ENCODE assay signal across 32 mouse cellular contexts in genomic region chr3:82809769-82810168, GRCm38 (mm10).
"Had no signal": no experiment of that assay in that cellular context is flagged by ENCODE, and none has a peak within 500 bp of the region (broad histone marks: within the 10 kb centered on the region; RNA-seq: fewer than 3 reads in every experiment).

No protein-coding gene starts in this region.

- H3K4me2 ChIP-seq: limb, embryonic 12.5 days; limb, embryonic 13.5 days; limb, embryonic 15.5 days; liver, embryonic 11.5 days; liver, embryonic 12.5 days; liver, embryonic 13.5 days; liver, embryonic 15.5 days; lung, embryonic 14.5 days; lung, embryonic 15.5 days; midbrain, embryonic 11.5 days; midbrain, embryonic 12.5 days; midbrain, embryonic 13.5 days; midbrain, embryonic 15.5 days; neural tube, embryonic 12.5 days had no signal

- ATAC-seq: liver, embryonic 12.5 days; liver, postnatal 0 days; lung, postnatal 0 days; midbrain, embryonic 13.5 days; midbrain, embryonic 15.5 days; midbrain, embryonic 16.5 days had no signal

- H3K4me3 ChIP-seq: limb, embryonic 10.5 days; limb, embryonic 12.5 days; limb, embryonic 13.5 days; limb, embryonic 15.5 days; liver, embryonic 12.5 days; liver, embryonic 13.5 days; liver, embryonic 15.5 days; lung, embryonic 15.5 days; megakaryocyte, embryonic 14.5 days; midbrain, embryonic 10.5 days; midbrain, embryonic 12.5 days; midbrain, embryonic 13.5 days; midbrain, embryonic 15.5 days; myocyte; neural tube, embryonic 12.5 days had no signal

- H3K9ac ChIP-seq: limb, embryonic 12.5 days; limb, embryonic 13.5 days; limb, embryonic 15.5 days; liver, embryonic 12.5 days; liver, embryonic 13.5 days; liver, embryonic 14.5 days; liver, embryonic 15.5 days; liver, postnatal 0 days; lung, embryonic 14.5 days; lung, embryonic 15.5 days; midbrain, embryonic 12.5 days; midbrain, embryonic 13.5 days; midbrain, embryonic 15.5 days; neural tube, embryonic 12.5 days had no signal

- H3K9me3 ChIP-seq: limb, embryonic 10.5 days; limb, embryonic 12.5 days; limb, embryonic 13.5 days; limb, embryonic 15.5 days; liver, embryonic 12.5 days; liver, embryonic 13.5 days; liver, embryonic 15.5 days; lung, embryonic 15.5 days; megakaryocyte, embryonic 14.5 days; midbrain, embryonic 10.5 days; midbrain, embryonic 12.5 days; midbrain, embryonic 13.5 days; midbrain, embryonic 15.5 days; neural tube, embryonic 12.5 days had no signal

- H3K27me3 ChIP-seq: limb, embryonic 12.5 days; limb, embryonic 13.5 days; limb, embryonic 15.5 days; liver, embryonic 12.5 days; liver, embryonic 13.5 days; liver, embryonic 15.5 days; lung, embryonic 15.5 days; megakaryocyte, embryonic 14.5 days; midbrain, embryonic 12.5 days; midbrain, embryonic 13.5 days; midbrain, embryonic 15.5 days; neural tube, embryonic 12.5 days had no signal

- H3K4me1 ChIP-seq: limb, embryonic 10.5 days; limb, embryonic 12.5 days; limb, embryonic 15.5 days; liver, embryonic 12.5 days; liver, embryonic 13.5 days; liver, embryonic 15.5 days; lung, embryonic 15.5 days; midbrain, embryonic 10.5 days; midbrain, embryonic 12.5 days; midbrain, embryonic 13.5 days; midbrain, embryonic 15.5 days; neural tube, embryonic 12.5 days had no signal

- DNase-seq: left cerebral cortex, postnatal 4 days; liver; liver, embryonic 13.5 days; liver, postnatal 0 days; lung, adult 18-20 months; lung, adult 2 months; lung, embryonic 14.5 days; lung, postnatal 10 days; lung, postnatal 14 days; lung, postnatal 36 days; lung, postnatal 4 days; midbrain, embryonic 14.5 days had no signal

- H3K27ac ChIP-seq: limb, embryonic 10.5 days; limb, embryonic 12.5 days; limb, embryonic 13.5 days; limb, embryonic 15.5 days; liver, embryonic 12.5 days; liver, embryonic 13.5 days; liver, embryonic 14.5 days; liver, embryonic 15.5 days; lung, embryonic 15.5 days; macrophage; midbrain, embryonic 10.5 days; midbrain, embryonic 12.5 days; midbrain, embryonic 13.5 days; midbrain, embryonic 15.5 days; neural tube, embryonic 12.5 days had no signal

- H3K36me3 ChIP-seq: limb, embryonic 10.5 days; limb, embryonic 12.5 days; limb, embryonic 13.5 days; limb, embryonic 15.5 days; liver, embryonic 12.5 days; liver, embryonic 13.5 days; liver, embryonic 15.5 days; lung, embryonic 15.5 days; midbrain, embryonic 10.5 days; midbrain, embryonic 12.5 days; midbrain, embryonic 13.5 days; midbrain, embryonic 15.5 days; neural tube, embryonic 12.5 days had no signal
